Mouse (Mus musculus) hindbrain, postnatal 0 days (tissue): ENCODE measurements at regions not wholly inside any gene's neighbourhood (a gene's known extent, or its start where the extent isn't known, plus 50 kb on each side); places are given as distances from the start of the nearest gene placed in this dataset.

Experiments used
- ATAC-seq: fragments of 200-750 bp; cut with Nextera tagmentation; 2 replicates; pipeline ENCODE4 v1.8.0; 2017; ENCODE audit warnings: mild to moderate bottlenecking, moderate TSS enrichment, moderate library complexity
- DNase-seq: peaks from one replicate; pipeline ENCODE4 v3.0.0-alpha.2; 2015; ENCODE audit warnings: low spot score
- H3K27ac ChIP-seq: fragments of 300-500 bp; sonication (generic); 2 replicates; pipeline ENCODE4 v1.5.1; 2014; ENCODE audit warnings: mild to moderate bottlenecking
- H3K27me3 ChIP-seq: fragments of 300-500 bp; sonication (generic); 2 replicates; pipeline ENCODE4 v1.6.1; 2014; ENCODE audit warnings: low read length, mixed read lengths; ENCODE audit not compliant: insufficient read depth
- H3K36me3 ChIP-seq: fragments of 300-500 bp; sonication (generic); 2 replicates; pipeline ENCODE4 v1.6.1; 2014; ENCODE audit warnings: low read length, mixed read lengths; ENCODE audit not compliant: insufficient read depth
- H3K4me1 ChIP-seq: fragments of 300-500 bp; sonication (generic); 2 replicates; pipeline ENCODE4 v1.6.1; 2014; ENCODE audit warnings: antibody characterized with exemption, low read length, mixed read lengths; ENCODE audit not compliant: insufficient read depth
- H3K4me2 ChIP-seq: fragments of 300-500 bp; sonication (generic); 2 replicates; pipeline ENCODE4 v1.6.1; 2014; ENCODE audit warnings: low read depth, mild to moderate bottlenecking, low read length, moderate library complexity, mixed read lengths
- H3K4me3 ChIP-seq: fragments of 300-500 bp; sonication (generic); 2 replicates; pipeline ENCODE4 v1.5.1; 2014; ENCODE audit warnings: low read length
- H3K9ac ChIP-seq: fragments of 300-500 bp; sonication (generic); replicated peaks from 2 replicates; pipeline ENCODE4 v1.6.1; 2014; ENCODE audit warnings: mild to moderate bottlenecking, low read length, moderate library complexity, mixed read lengths
- H3K9me3 ChIP-seq: fragments of 300-500 bp; sonication (generic); 2 replicates; pipeline ENCODE4 v1.6.1; 2016; ENCODE audit warnings: low read length, mixed read lengths
- CTCF ChIP-seq: IDR thresholded peaks from 2 replicates; pipeline ENCODE4 v1.5.1; 2016; ENCODE audit warnings: antibody characterized with exemption, control low read depth, low read depth
- WGBS: fragments of 180-500 bp; shearing (Covaris S2); extraction: QIAGEN DNeasy Blood & Tissue Kit; methylation state at CpG from one replicate; pipeline ENCODE4 v1.1.7; 2014; 5-methylcytosine and 5-hydroxymethylcytosine counted together

GRCm38 (mm10) chr5:69817035-69817434 is 224.9 kb upstream of the Gnpda2 start:
- no peak for ATAC-seq

DNA sequence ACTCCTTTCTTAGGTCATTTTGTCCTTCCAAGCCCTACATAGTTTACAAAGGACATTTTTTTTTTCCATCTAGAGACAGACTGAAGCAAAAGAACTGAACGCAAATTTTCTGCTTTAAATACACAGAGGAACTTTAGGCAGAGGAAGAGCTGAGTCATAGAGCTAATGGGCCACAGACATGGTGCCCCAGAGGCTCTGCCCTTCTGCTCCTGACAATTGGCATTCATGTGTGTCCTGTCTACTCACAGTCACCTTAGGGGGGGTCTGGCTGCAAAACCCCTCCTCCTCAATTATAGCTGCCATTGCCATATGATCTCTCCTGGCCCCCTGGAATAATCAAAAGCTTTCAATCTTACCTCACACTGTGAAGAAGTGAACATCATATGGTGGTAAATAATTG is 223.2 kb upstream of the Gnpda2 start:
- Histone ChIP-seq H3K4me3 (no peak overlapping the region), H3K9me3 (no peaks in the 10 kb centered on the region), H3K36me3 (no peaks in the 10 kb centered on the region), H3K27me3 (no peaks in the 10 kb centered on the region), H3K4me2 (no peak overlapping the region), H3K9ac (no peak overlapping the region), H3K27ac (no peak overlapping the region), H3K4me1 (no peaks in the 10 kb centered on the region)
- DNase-seq (peak; percentile 38), ATAC-seq (peak; percentile 72; the same call in 1 of the 2 replicates)
- 26% methylated on average over 1 of the region's 1 CpGs for WGBS
- TF ChIP-seq CTCF: no peak

More at GRCm38 (mm10) chr5:69817035-69817434, 224.9 kb upstream of the Gnpda2 start:
- no peaks in the 10 kb centered on the region for H3K36me3 ChIP-seq
- no peaks in the 10 kb centered on the region for H3K9me3 ChIP-seq
- 49% methylated on average over 5 of the region's 5 CpGs for WGBS
- H3K4me3 ChIP-seq: no peak overlapping the region
- H3K4me2 ChIP-seq: no peak overlapping the region
- DNase-seq: no peak
- H3K4me1 ChIP-seq: no peaks in the 10 kb centered on the region
- no peaks in the 10 kb centered on the region for H3K27me3 ChIP-seq
- H3K27ac ChIP-seq: no peak overlapping the region
- no peak for TF ChIP-seq CTCF
- H3K9ac ChIP-seq: no peak overlapping the region

GRCm38 (mm10) chr5:69802612-69803011 is 210.5 kb upstream of the Gnpda2 start:
- Histone ChIP-seq H3K9me3 (no peaks in the 10 kb centered on the region), H3K27me3 (no peaks in the 10 kb centered on the region), H3K4me2 (no peak overlapping the region), H3K36me3 (no peaks in the 10 kb centered on the region), H3K27ac (no peak overlapping the region), H3K9ac (no peak overlapping the region), H3K4me3 (no peak overlapping the region), H3K4me1 (no peaks in the 10 kb centered on the region)
- 46% methylated on average over 4 of the region's 4 CpGs for WGBS
- no peak for TF ChIP-seq CTCF
- ATAC-seq: no peak
- no peak for DNase-seq

GRCm38 (mm10) chr5:69802101-69802500 is 210.0 kb upstream of the Gnpda2 start:
- TF ChIP-seq CTCF: no peak
- H3K9me3 ChIP-seq: no peaks in the 10 kb centered on the region
- H3K4me3 ChIP-seq: no peak overlapping the region
- 75% methylated on average over 3 of the region's 3 CpGs for WGBS
- H3K27me3 ChIP-seq: no peaks in the 10 kb centered on the region
- H3K4me2 ChIP-seq: no peak overlapping the region
- DNase-seq (no peak), ATAC-seq (no peak)
- H3K36me3 ChIP-seq: no peaks in the 10 kb centered on the region
- H3K27ac ChIP-seq: no peak overlapping the region
- no peak overlapping the region for H3K9ac ChIP-seq
- H3K4me1 ChIP-seq: no peaks in the 10 kb centered on the region

- H3K9me3 ChIP-seq: no peaks in the 10 kb centered on the region
- H3K9ac ChIP-seq: no peak overlapping the region
- ATAC-seq: no peak
- TF ChIP-seq CTCF: no peak
- no peaks in the 10 kb centered on the region for H3K27me3 ChIP-seq
- DNase-seq: no peak
- H3K27ac ChIP-seq: no peak overlapping the region
- H3K4me2 ChIP-seq: no peak overlapping the region
- H3K4me3 ChIP-seq: no peak overlapping the region
- no peaks in the 10 kb centered on the region for H3K4me1 ChIP-seq
- H3K36me3 ChIP-seq: no peaks in the 10 kb centered on the region
- WGBS: 63% methylated on average over 3 of the region's 3 CpGs
Measured at GRCm38 (mm10) chr5:69795316-69795715, 203.2 kb upstream of the Gnpda2 start.

- no peak for TF ChIP-seq CTCF
- ATAC-seq (no peak), DNase-seq (no peak)
- H3K4me3 ChIP-seq: no peak overlapping the region
- no peaks in the 10 kb centered on the region for H3K4me1 ChIP-seq
- H3K27ac ChIP-seq: no peak overlapping the region
- no peak overlapping the region for H3K4me2 ChIP-seq
- H3K27me3 ChIP-seq: no peaks in the 10 kb centered on the region
- no peaks in the 10 kb centered on the region for H3K36me3 ChIP-seq
- H3K9me3 ChIP-seq: no peaks in the 10 kb centered on the region
- no peak overlapping the region for H3K9ac ChIP-seq
- WGBS: 39% methylated on average over 2 of the region's 2 CpGs
Measured at GRCm38 (mm10) chr5:69794641-69795040, 202.5 kb upstream of the Gnpda2 start.

GRCm38 (mm10) chr5:69756769-69757485 is 164.8 kb upstream of the Gnpda2 start:
- 66% methylated on average over 3 of the region's 3 CpGs for WGBS
- no peak for TF ChIP-seq CTCF
- Histone ChIP-seq H3K4me1 (no peaks in the 10 kb centered on the region), H3K36me3 (no peaks in the 10 kb centered on the region), H3K9ac (no peak overlapping the region), H3K9me3 (no peaks in the 10 kb centered on the region), H3K27ac (no peak overlapping the region), H3K4me2 (no peak overlapping the region), H3K4me3 (no peak overlapping the region), H3K27me3 (no peaks in the 10 kb centered on the region)
- no peak for ATAC-seq
- no peak for DNase-seq
